In the genomic region with DNA sequence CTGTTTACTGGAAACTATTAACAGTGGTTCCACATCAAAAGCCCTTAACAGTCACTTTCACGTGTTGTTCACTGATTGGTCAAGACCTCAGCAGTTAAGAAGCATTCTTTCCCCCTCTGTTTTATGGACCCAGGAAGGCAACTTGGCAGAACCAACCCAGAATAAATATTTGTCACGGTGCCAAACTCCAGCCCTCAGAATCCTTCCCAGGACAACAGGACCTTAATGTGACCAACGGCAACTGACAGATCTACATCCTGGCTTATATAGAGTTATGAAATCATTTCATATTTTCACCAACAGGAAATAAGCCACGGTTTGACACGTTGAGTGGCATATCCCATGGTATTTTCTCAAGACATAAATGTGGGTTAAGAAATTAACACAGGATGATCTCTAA, we compare ENCODE assay signal across 20 mouse cellular contexts. TPM values are rescaled to one million over a fixed set of nuclear protein-coding genes. Genes with fewer than 3 reads are reported as not detected.
"Had no signal": no experiment of that assay in that cellular context is flagged by ENCODE, and none has a peak within 500 bp of the region (broad histone marks: within the 10 kb centered on the region; RNA-seq: fewer than 3 reads in every experiment).

No protein-coding gene starts in this region.

- H3K9me3 ChIP-seq: limb, embryonic 10.5 days; limb, embryonic 13.5 days; liver, embryonic 12.5 days; liver, embryonic 15.5 days had no signal

- H3K9ac ChIP-seq: limb, embryonic 13.5 days; liver, embryonic 12.5 days; liver, embryonic 15.5 days had no signal

- DNase-seq: kidney, postnatal 4 days; liver; lung, adult 18-20 months; lung, postnatal 4 days; midbrain, embryonic 14.5 days; right cerebral cortex, postnatal 14 days; right cerebral cortex, postnatal 4 days; thymus, adult 2 months; thymus, postnatal 14 days; thymus, postnatal 4 days had no signal

- H3K4me3 ChIP-seq: limb, embryonic 10.5 days; limb, embryonic 13.5 days; liver, embryonic 12.5 days; liver, embryonic 15.5 days had no signal

- H3K36me3 ChIP-seq: limb, embryonic 10.5 days; limb, embryonic 13.5 days; liver, embryonic 12.5 days; liver, embryonic 15.5 days had no signal

- H3K4me1 ChIP-seq: liver, embryonic 12.5 days; liver, embryonic 15.5 days had no signal

- H3K27me3 ChIP-seq: limb, embryonic 13.5 days; liver, embryonic 12.5 days; liver, embryonic 15.5 days had no signal

- H3K4me2 ChIP-seq: limb, embryonic 13.5 days; liver, embryonic 12.5 days; liver, embryonic 15.5 days; midbrain, embryonic 11.5 days had no signal

- H3K27ac ChIP-seq: kidney, postnatal 0 days; limb, embryonic 10.5 days; limb, embryonic 13.5 days; liver, embryonic 12.5 days; liver, embryonic 15.5 days; stomach, postnatal 0 days had no signal

- ATAC-seq: intestine, embryonic 16.5 days; liver, embryonic 12.5 days had no signal

RNA-seq across cellular contexts. Expression of a gene that starts 46.6 kb away (rescaled TPM):
- total RNA-seq: megakaryocyte-erythroid progenitor cell, adult 5-6 weeks had no signal

RNA-seq across cellular contexts. Expression of a gene that starts 46.7 kb away (rescaled TPM):
- total RNA-seq: megakaryocyte progenitor cell, adult 5-6 weeks; megakaryocyte-erythroid progenitor cell, adult 5-6 weeks had no signal
